12 mouse cellular contexts compared by ENCODE assay signal in the genomic region with DNA sequence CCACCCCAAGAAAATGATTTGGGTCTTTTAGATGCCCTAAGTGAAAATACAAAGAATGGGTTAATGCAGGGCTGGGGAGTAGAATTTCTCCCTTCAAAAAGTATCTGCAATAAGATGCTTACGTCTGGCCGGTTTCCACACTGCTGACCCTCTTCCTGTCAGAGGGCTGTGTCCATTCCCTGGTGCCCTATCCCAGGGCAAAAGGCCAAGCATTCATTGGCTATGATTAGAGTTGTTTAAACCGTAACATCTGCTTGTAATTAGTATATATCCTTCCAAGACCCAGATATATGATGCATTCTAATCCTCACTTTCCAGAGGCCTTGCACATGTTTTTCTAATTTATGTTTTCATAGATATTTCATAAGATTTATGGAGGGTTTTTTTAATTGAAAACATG.
DNase-seq lines count a peak whose midpoint lies in the region; TF ChIP-seq lines count a peak whose summit lies in the region.
"Had no signal": no experiment of that assay in that cellular context is flagged by ENCODE, and none has a peak within 500 bp of the region (broad histone marks: within the 10 kb centered on the region; RNA-seq: fewer than 3 reads in every experiment).

No protein-coding gene starts in this region.

- no peak overlapping the region for H3K4me3 ChIP-seq in cerebellum, adult 2 months (replicated peaks; ENCODE audit: insufficient read depth, low read depth, low read length)
- H3K4me3 ChIP-seq: left cerebral cortex, adult 2 months; midbrain, embryonic 10.5 days had no signal

- no peaks in the 10 kb centered on the region for H3K4me1 ChIP-seq in cerebellum, adult 2 months (ENCODE audit: control insufficient read depth, insufficient read depth, low read length)
- H3K4me1 ChIP-seq: midbrain, embryonic 10.5 days had no signal

- DNase-seq in kidney, postnatal 10 days: peak; percentile 18
- no peak for DNase-seq in kidney, postnatal 36 days
- DNase-seq in NIH3T3 (ENCODE audit: low read depth): peak; percentile 85
- DNase-seq in embryo, embryonic 10 days (ENCODE audit: low spot score): peak; percentile 83
- peak; percentile 76 for DNase-seq in forelimb bud, embryonic 11.5 days (ENCODE audit: low read depth, low spot score)
- no peak for DNase-seq in cerebellum, adult 2 months
- no peak for DNase-seq in ovary, adult 18-20 months (ENCODE audit: low spot score)
- DNase-seq: adrenal gland, postnatal 14 days; cerebellum, postnatal 36 days; kidney, postnatal 25 days had no signal

- WGBS in cerebellum, adult 2 months: 29% methylated on average over 3 of the region's 3 CpGs

- no peak for TF ChIP-seq POLR2A in cerebellum, adult 2 months (IDR thresholded peaks at IDR 0.05; ENCODE audit: borderline replicate concordance, insufficient read depth, low read length)

- no peak overlapping the region for H3K27ac ChIP-seq in cerebellum, adult 2 months (ENCODE audit: insufficient read depth, low read length)
- H3K27ac ChIP-seq: left cerebral cortex, adult 2 months; midbrain, embryonic 10.5 days had no signal

- TF ChIP-seq CTCF in cerebellum, adult 2 months (IDR thresholded peaks at IDR 0.05; ENCODE audit: borderline replicate concordance, insufficient read depth, low read depth, low read length): no peak

- H3K27me3 ChIP-seq in cerebellum, adult 2 months (ENCODE audit: control insufficient read depth, insufficient read depth, low read length): no peaks in the 10 kb centered on the region

Comparison
In these comparisons a context has a peak if more than half of its experiments do, and no peak if none do; other contexts are left out.
1. DNase-seq: peak in kidney, postnatal 10 days (single experiment), NIH3T3 (single experiment), embryo, embryonic 10 days (single experiment) and forelimb bud, embryonic 11.5 days (single experiment); none in kidney, postnatal 36 days (0 of 2), cerebellum, adult 2 months (0 of 2) and ovary, adult 18-20 months (single experiment).